ENCODE assay signal across 10 mouse cellular contexts in the genomic region with DNA sequence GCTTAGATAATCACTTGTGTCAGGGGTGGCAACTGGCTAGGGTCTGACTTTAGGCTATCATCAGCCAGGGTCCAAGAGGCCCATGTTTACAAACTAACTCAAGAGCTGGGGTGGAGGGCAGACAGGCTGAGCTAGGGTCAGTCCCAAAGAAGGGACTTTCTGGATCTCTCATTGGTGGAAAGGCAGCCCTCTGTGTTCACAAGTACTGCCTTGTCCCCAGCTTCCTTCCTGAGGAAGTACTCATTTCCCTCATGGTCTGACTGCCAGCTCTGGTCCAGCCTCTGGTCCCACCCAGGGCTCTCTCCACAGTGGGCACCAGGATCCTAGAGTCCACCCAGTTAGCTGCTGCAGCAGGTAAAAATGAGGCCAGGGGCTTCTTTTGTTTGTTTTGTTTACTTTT. TPM values are rescaled to one million over a fixed set of nuclear protein-coding genes. Genes with fewer than 3 reads are reported as not detected.
DNase-seq lines count a peak whose midpoint lies in the region; ATAC-seq and TF ChIP-seq lines count a peak whose summit lies in the region.
"Had no signal": no experiment of that assay in that cellular context is flagged by ENCODE, and none has a peak within 500 bp of the region (broad histone marks: within the 10 kb centered on the region; RNA-seq: fewer than 3 reads in every experiment).

No protein-coding gene starts in this region.

- H3K36me3 ChIP-seq in kidney, adult 2 months (ENCODE audit: control insufficient read depth, insufficient read depth, low read length) = no peaks in the 10 kb centered on the region
- H3K36me3 ChIP-seq in lung, embryonic 15.5 days = peaks cover 47% of the 10 kb centered on the region

- peak; percentile 31; the same call in 1 of the 2 replicates for ATAC-seq in frontal cortex, adult (ENCODE audit: low TSS enrichment)
- peak; percentile 65 for ATAC-seq in granulocyte monocyte progenitor cell, adult 5-6 weeks (replicated peaks; ENCODE audit: poor library complexity, severe bottlenecking)
- peak; percentile 77 for ATAC-seq in lung, embryonic 15.5 days (ENCODE audit: borderline replicate concordance, extremely low read depth, low FRiP score, low TSS enrichment)

- H3K4me2 ChIP-seq in lung, embryonic 15.5 days = no peak overlapping the region

- no peaks in the 10 kb centered on the region for H3K27me3 ChIP-seq in kidney, adult 2 months (replicated peaks; ENCODE audit: control insufficient read depth, insufficient read depth, low read length)
- no peaks in the 10 kb centered on the region for H3K27me3 ChIP-seq in lung, embryonic 15.5 days
- H3K27me3 ChIP-seq: CH12.LX had no signal

- TF ChIP-seq CTCF in kidney, adult 2 months (conservative IDR thresholded peaks at IDR 0.05; ENCODE audit: insufficient read depth, insufficient read length, low read depth, low read length) = no peak

- no peaks in the 10 kb centered on the region for H3K4me1 ChIP-seq in kidney, adult 2 months (ENCODE audit: control insufficient read depth, insufficient read depth, low read length)
- H3K4me1 ChIP-seq in lung, embryonic 15.5 days = no peaks in the 10 kb centered on the region

- H3K9ac ChIP-seq in lung, embryonic 15.5 days = no peak overlapping the region

- DNase-seq in frontal cortex, adult 2 months (ENCODE audit: extremely low spot score in 1 of 2, low spot score in 1 of 2) = no peak
- DNase-seq in kidney, adult 2 months = peak; percentile 81
- DNase-seq in cerebellum, adult 8-10 months = no peak
- DNase-seq in right cerebral cortex, adult 2 months (ENCODE audit: low spot score in 2 of 2) = no peak
- no peak for DNase-seq in thymus, postnatal 10 days (ENCODE audit: low spot score in 2 of 2)

- H3K9me3 ChIP-seq in lung, embryonic 15.5 days = no peaks in the 10 kb centered on the region

- no peak for TF ChIP-seq POLR2A in kidney, adult 2 months (IDR thresholded peaks at IDR 0.05; ENCODE audit: low read depth, low read length)

- peak overlapping the region; percentile 93 for H3K27ac ChIP-seq in kidney, adult 2 months (ENCODE audit: insufficient read depth, low read depth, low read length)
- peak overlapping the region; percentile 89 for H3K27ac ChIP-seq in lung, embryonic 15.5 days

- no peak overlapping the region for H3K4me3 ChIP-seq in kidney, adult 2 months (ENCODE audit: insufficient read depth, low read depth, low read length)
- no peak overlapping the region for H3K4me3 ChIP-seq in lung, embryonic 15.5 days
- H3K4me3 ChIP-seq: erythroblast, embryonic 14.5 days had no signal

RNA-seq across cellular contexts. Expression of gene Gtf2i, which starts 60.0 kb away (rescaled TPM):
- 168 and 188 TPM in 2 replicates for polyA plus RNA-seq in frontal cortex, adult 2 months (2012; rRNA removed)
- 139 and 142 TPM in 2 replicates for total RNA-seq in granulocyte monocyte progenitor cell, adult 5-6 weeks (2014; fragmentation: Nextera tagmentation)
- 49.9 and 63.1 TPM in 2 replicates for total RNA-seq in granulocyte monocyte progenitor cell, adult 5-6 weeks (2017)
- polyA plus RNA-seq in kidney, adult 2 months (2012; rRNA removed) = 86.4 and 103 TPM in 2 replicates
- polyA plus RNA-seq in lung, embryonic 15.5 days (2015; fragmentation: Nextera tagmentation; extraction: Ambion mirVana) = 160 and 168 TPM in 2 replicates
